Comparison of ENCODE assay signal across 33 mouse cellular contexts in genomic region chr17:36855484-36855883, GRCm38 (mm10). TPM values are rescaled to one million over a fixed set of nuclear protein-coding genes. Genes with fewer than 3 reads are reported as not detected.
"Had no signal": no experiment of that assay in that cellular context is flagged by ENCODE, and none has a peak within 500 bp of the region (broad histone marks: within the 10 kb centered on the region; RNA-seq: fewer than 3 reads in every experiment).

No protein-coding gene starts in this region.

- H3K4me3 ChIP-seq: layer of hippocampus, adult 2 months; liver, embryonic 15.5 days; myocyte; neural tube, embryonic 13.5 days had no signal

- ATAC-seq: intestine, embryonic 16.5 days had no signal

- H3K4me1 ChIP-seq: neural tube, embryonic 13.5 days had no signal

- DNase-seq: kidney, adult 2 months; kidney, postnatal 25 days; layer of hippocampus, adult 9-11 months; lung, adult 2 months; lung, postnatal 14 days; lung, postnatal 4 days; midbrain, embryonic 14.5 days; thymus, adult 2 months; thymus, postnatal 14 days; thymus, postnatal 4 days had no signal

- H3K27ac ChIP-seq: kidney, postnatal 0 days; layer of hippocampus, adult 2 months; liver, embryonic 15.5 days; neural tube, embryonic 13.5 days; stomach, postnatal 0 days had no signal

- H3K27me3 ChIP-seq: neural tube, embryonic 13.5 days had no signal

- H3K4me2 ChIP-seq: liver, embryonic 15.5 days; midbrain, embryonic 11.5 days; neural tube, embryonic 13.5 days had no signal

- H3K9me3 ChIP-seq: liver, embryonic 15.5 days; neural tube, embryonic 13.5 days had no signal

- H3K9ac ChIP-seq: liver, embryonic 15.5 days; neural tube, embryonic 13.5 days had no signal

RNA-seq across cellular contexts. Expression of gene Trim15, which starts 11.5 kb away (rescaled TPM):
- total RNA-seq: layer of hippocampus, adult 2 months; layer of hippocampus, postnatal 25 days; left cerebral cortex, adult 18-20 months; left cerebral cortex, postnatal 10 days; left cerebral cortex, postnatal 36 days; megakaryocyte progenitor cell, adult 5-6 weeks; megakaryocyte-erythroid progenitor cell, adult 5-6 weeks; monocyte, adult 5-6 weeks; neutrophil, adult 5-6 weeks had no signal
- polyA plus RNA-seq: myocyte had no signal

RNA-seq across cellular contexts. Expression of gene Trim10, which starts 13.9 kb away (rescaled TPM):
- total RNA-seq: layer of hippocampus, adult 2 months; left cerebral cortex, adult 18-20 months; left cerebral cortex, postnatal 36 days had no signal
- polyA plus RNA-seq: myocyte; small intestine, adult 2 months; thymus, adult 2 months had no signal

RNA-seq across cellular contexts. Expression of gene Trim40, which starts 34.4 kb away (rescaled TPM):
- total RNA-seq: layer of hippocampus, adult 2 months; layer of hippocampus, postnatal 25 days; left cerebral cortex, postnatal 10 days; left cerebral cortex, postnatal 36 days; megakaryocyte progenitor cell, adult 5-6 weeks; megakaryocyte-erythroid progenitor cell, adult 5-6 weeks; monocyte, adult 5-6 weeks; neutrophil, adult 5-6 weeks had no signal
- polyA plus RNA-seq: kidney, embryonic 14.5 days; kidney, postnatal 0 days; limb, embryonic 11.5 days; limb, embryonic 14.5 days; liver, embryonic 15.5 days; lung, embryonic 16.5 days; midbrain, embryonic 11.5 days; midbrain, embryonic 14.5 days; myocyte; neural tube, embryonic 13.5 days; stomach, embryonic 14.5 days had no signal

RNA-seq across cellular contexts. Expression of gene Trim31, which starts 42.4 kb away (rescaled TPM):
- total RNA-seq: left cerebral cortex, adult 18-20 months; left cerebral cortex, postnatal 10 days; left cerebral cortex, postnatal 36 days; megakaryocyte progenitor cell, adult 5-6 weeks; megakaryocyte-erythroid progenitor cell, adult 5-6 weeks; monocyte, adult 5-6 weeks; neutrophil, adult 5-6 weeks had no signal
- polyA plus RNA-seq: kidney, adult 2 months; kidney, embryonic 14.5 days; kidney, postnatal 0 days; limb, embryonic 11.5 days; limb, embryonic 14.5 days; liver, embryonic 15.5 days; lung, adult 2 months; lung, embryonic 16.5 days; midbrain, embryonic 11.5 days; midbrain, embryonic 14.5 days; myocyte; neural tube, embryonic 13.5 days; spleen, adult 2 months had no signal
